Mouse (Mus musculus) intestine, postnatal 0 days (tissue): ENCODE measurements at regions not wholly inside any gene's neighbourhood (a gene's known extent, or its start where the extent isn't known, plus 50 kb on each side); places are given as distances from the start of the nearest gene placed in this dataset.

ENCODE experiments used
- ATAC-seq: fragments of 200-750 bp; cut with Nextera tagmentation; 2 replicates; pipeline ENCODE4 v1.8.0; 2017; ENCODE audit warnings: mild to moderate bottlenecking, moderate TSS enrichment, moderate library complexity
- H3K27ac ChIP-seq: fragments of 300-500 bp; sonication (generic); 2 replicates; pipeline ENCODE4 v1.5.1; 2014; ENCODE audit warnings: mild to moderate bottlenecking, low read depth, low read length, moderate library complexity
- H3K27me3 ChIP-seq: fragments of 300-500 bp; sonication (generic); replicated peaks from 2 replicates; pipeline ENCODE4 v1.6.1; 2014; ENCODE audit warnings: low read length, mixed read lengths; ENCODE audit not compliant: control insufficient read depth, insufficient read depth
- H3K36me3 ChIP-seq: fragments of 300-500 bp; sonication (generic); 2 replicates; pipeline ENCODE4 v1.6.1; 2014; ENCODE audit warnings: mild to moderate bottlenecking, moderate library complexity; ENCODE audit not compliant: control insufficient read depth, insufficient read depth
- H3K4me1 ChIP-seq: fragments of 300-500 bp; sonication (generic); replicated peaks from 2 replicates; pipeline ENCODE4 v1.6.1; 2014; ENCODE audit warnings: antibody characterized with exemption, low read length, mixed read lengths; ENCODE audit not compliant: control insufficient read depth, insufficient read depth
- H3K4me2 ChIP-seq: fragments of 300-500 bp; sonication (generic); replicated peaks from 2 replicates; pipeline ENCODE4 v1.6.1; 2014; ENCODE audit warnings: low read depth, mild to moderate bottlenecking, moderate library complexity
- H3K4me3 ChIP-seq: fragments of 300-500 bp; sonication (generic); 2 replicates; pipeline ENCODE4 v1.5.1; 2014; ENCODE audit warnings: low read depth, low read length
- H3K9ac ChIP-seq: fragments of 300-500 bp; sonication (generic); 2 replicates; pipeline ENCODE4 v1.6.1; 2014; ENCODE audit warnings: mild to moderate bottlenecking, low read depth, low read length
- H3K9me3 ChIP-seq: fragments of 300-500 bp; sonication (generic); 2 replicates; pipeline ENCODE4 v1.6.1; 2016; ENCODE audit warnings: mixed run types; ENCODE audit not compliant: control insufficient read depth
- CTCF ChIP-seq: sonication (generic); IDR thresholded peaks from 2 replicates; pipeline ENCODE4 v1.5.1; 2016; ENCODE audit warnings: low read depth, mild to moderate bottlenecking, control low read depth, antibody characterized with exemption, moderate library complexity
- WGBS: fragments of 180-500 bp; shearing (Covaris S2); extraction: QIAGEN DNeasy Blood & Tissue Kit; methylation state at CpG from one replicate; pipeline ENCODE4 v1.1.7; 2014; 5-methylcytosine and 5-hydroxymethylcytosine counted together

DNA sequence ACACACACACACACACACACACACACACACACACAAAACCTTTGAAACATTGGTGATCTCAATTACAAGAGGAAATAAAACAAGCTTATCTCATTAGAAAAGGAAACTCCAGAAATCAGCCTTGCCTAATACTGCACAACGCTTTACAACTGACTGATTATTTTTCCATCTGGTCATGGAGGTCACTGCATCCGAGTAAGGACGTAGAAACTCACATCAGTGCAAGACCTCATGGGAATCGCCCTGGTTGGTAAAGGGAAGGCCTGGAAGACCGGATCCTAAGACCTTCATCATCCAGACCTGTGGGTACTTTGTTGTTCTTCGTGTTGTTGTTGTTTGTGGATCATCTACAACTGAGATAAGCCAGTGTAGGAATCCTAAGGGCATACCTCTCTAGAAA, 77.8 kb upstream of the Sestd1 start:
- H3K9ac ChIP-seq = no peak overlapping the region
- H3K4me3 ChIP-seq = no peak overlapping the region
- H3K36me3 ChIP-seq = no peaks in the 10 kb centered on the region
- TF ChIP-seq CTCF = no peak
- H3K27ac ChIP-seq = no peak overlapping the region
- ATAC-seq = no peak
- H3K9me3 ChIP-seq = no peaks in the 10 kb centered on the region
- H3K4me1 ChIP-seq = no peaks in the 10 kb centered on the region
- H3K4me2 ChIP-seq = no peak overlapping the region
- no peaks in the 10 kb centered on the region for H3K27me3 ChIP-seq
- WGBS = 75% methylated on average over 6 of the region's 6 CpGs

GRCm38 (mm10) chr2:77356798-77357197, 76.4 kb upstream of the Sestd1 start:
- H3K9ac ChIP-seq = no peak overlapping the region
- no peaks in the 10 kb centered on the region for H3K4me1 ChIP-seq
- no peaks in the 10 kb centered on the region for H3K9me3 ChIP-seq
- TF ChIP-seq CTCF = peak; percentile 55
- H3K27ac ChIP-seq = no peak overlapping the region
- ATAC-seq = no peak
- H3K4me3 ChIP-seq = no peak overlapping the region
- no peak overlapping the region for H3K4me2 ChIP-seq
- no peaks in the 10 kb centered on the region for H3K36me3 ChIP-seq
- WGBS = 66% methylated on average over 10 of the region's 10 CpGs
- no peaks in the 10 kb centered on the region for H3K27me3 ChIP-seq

GRCm38 (mm10) chr2:77351987-77352628, 71.7 kb upstream of the Sestd1 start:
- no peaks in the 10 kb centered on the region for H3K9me3 ChIP-seq
- no peaks in the 10 kb centered on the region for H3K4me1 ChIP-seq
- H3K4me3 ChIP-seq = no peak overlapping the region
- H3K9ac ChIP-seq = no peak overlapping the region
- no peak overlapping the region for H3K4me2 ChIP-seq
- WGBS = 68% methylated on average over 8 of the region's 8 CpGs
- no peaks in the 10 kb centered on the region for H3K27me3 ChIP-seq
- no peak overlapping the region for H3K27ac ChIP-seq
- H3K36me3 ChIP-seq = no peaks in the 10 kb centered on the region
- no peak for TF ChIP-seq CTCF
- ATAC-seq = no peak

DNA sequence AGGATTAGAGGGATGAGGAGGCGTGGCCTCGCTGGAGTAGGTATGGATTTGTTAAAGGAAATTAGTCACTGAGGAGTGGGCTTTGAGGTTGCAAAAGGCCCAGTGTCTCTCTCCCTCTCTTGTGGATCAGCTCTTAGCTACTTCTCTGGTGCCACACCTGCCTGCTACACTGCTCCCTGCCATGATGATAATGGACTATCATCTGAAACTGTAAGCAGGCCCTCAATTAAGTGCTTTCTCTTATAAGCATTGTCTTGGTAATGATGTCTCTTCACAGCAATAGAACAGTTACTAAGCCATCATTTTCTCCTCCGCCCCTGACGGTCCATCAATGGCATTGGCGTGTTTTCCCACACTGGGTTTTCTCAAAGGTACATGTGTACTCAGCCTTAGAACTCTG, 66.6 kb upstream of the Sestd1 start:
- Histone ChIP-seq H3K4me3 (no peak overlapping the region), H3K9me3 (no peaks in the 10 kb centered on the region), H3K9ac (no peak overlapping the region), H3K27ac (no peak overlapping the region), H3K36me3 (no peaks in the 10 kb centered on the region), H3K4me2 (no peak overlapping the region), H3K4me1 (no peaks in the 10 kb centered on the region), H3K27me3 (no peaks in the 10 kb centered on the region)
- WGBS = 95% methylated on average over 5 of the region's 5 CpGs
- no peak for TF ChIP-seq CTCF
- no peak for ATAC-seq

GRCm38 (mm10) chr2:77343736-77344440, 63.5 kb upstream of the Sestd1 start:
- 92% methylated on average over 16 of the region's 16 CpGs for WGBS
- H3K4me2 ChIP-seq = no peak overlapping the region
- TF ChIP-seq CTCF = peak; percentile 64
- H3K36me3 ChIP-seq = no peaks in the 10 kb centered on the region
- no peak for ATAC-seq
- no peaks in the 10 kb centered on the region for H3K4me1 ChIP-seq
- no peaks in the 10 kb centered on the region for H3K9me3 ChIP-seq
- H3K27me3 ChIP-seq = no peaks in the 10 kb centered on the region
- H3K4me3 ChIP-seq = no peak overlapping the region
- H3K9ac ChIP-seq = no peak overlapping the region
- no peak overlapping the region for H3K27ac ChIP-seq

DNA sequence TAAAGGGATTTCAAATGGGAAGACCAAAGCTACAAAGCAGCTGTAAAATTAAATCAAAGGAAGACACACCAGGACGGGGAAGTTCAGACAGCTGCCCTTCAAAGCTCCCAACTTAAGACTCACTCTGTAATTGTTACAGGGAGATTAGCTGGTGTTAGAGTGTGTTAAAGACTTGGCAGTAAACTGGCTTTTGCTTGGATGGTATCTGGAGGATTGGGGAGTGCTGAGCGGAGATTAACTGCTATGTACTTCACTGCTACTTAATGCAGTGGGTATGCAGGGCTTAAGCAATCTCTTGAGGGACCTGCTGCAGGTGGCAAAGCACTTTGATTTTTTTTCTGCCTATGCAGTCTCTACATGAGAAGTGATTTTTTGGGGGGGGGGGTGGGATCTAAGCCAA, 62.0 kb upstream of the Sestd1 start:
- 0 out of 2 replicates have a peak, but pooled peaks have one; percentile 16 for ATAC-seq
- no peak for TF ChIP-seq CTCF
- WGBS = 42% methylated on average over 2 of the region's 2 CpGs
- Histone ChIP-seq H3K27ac (no peak overlapping the region), H3K27me3 (no peaks in the 10 kb centered on the region), H3K4me2 (no peak overlapping the region), H3K36me3 (no peaks in the 10 kb centered on the region), H3K9ac (no peak overlapping the region), H3K4me1 (no peaks in the 10 kb centered on the region), H3K9me3 (no peaks in the 10 kb centered on the region), H3K4me3 (no peak overlapping the region)
